Mouse (Mus musculus): ENCODE measurements around the gene Adamts6. TPM values are rescaled to one million over a fixed set of nuclear protein-coding genes. Genes with fewer than 3 reads are reported as not detected.

The Adamts6 gene
- polyA plus RNA-seq, 1 experiment = 1.7 TPM

DNA sequence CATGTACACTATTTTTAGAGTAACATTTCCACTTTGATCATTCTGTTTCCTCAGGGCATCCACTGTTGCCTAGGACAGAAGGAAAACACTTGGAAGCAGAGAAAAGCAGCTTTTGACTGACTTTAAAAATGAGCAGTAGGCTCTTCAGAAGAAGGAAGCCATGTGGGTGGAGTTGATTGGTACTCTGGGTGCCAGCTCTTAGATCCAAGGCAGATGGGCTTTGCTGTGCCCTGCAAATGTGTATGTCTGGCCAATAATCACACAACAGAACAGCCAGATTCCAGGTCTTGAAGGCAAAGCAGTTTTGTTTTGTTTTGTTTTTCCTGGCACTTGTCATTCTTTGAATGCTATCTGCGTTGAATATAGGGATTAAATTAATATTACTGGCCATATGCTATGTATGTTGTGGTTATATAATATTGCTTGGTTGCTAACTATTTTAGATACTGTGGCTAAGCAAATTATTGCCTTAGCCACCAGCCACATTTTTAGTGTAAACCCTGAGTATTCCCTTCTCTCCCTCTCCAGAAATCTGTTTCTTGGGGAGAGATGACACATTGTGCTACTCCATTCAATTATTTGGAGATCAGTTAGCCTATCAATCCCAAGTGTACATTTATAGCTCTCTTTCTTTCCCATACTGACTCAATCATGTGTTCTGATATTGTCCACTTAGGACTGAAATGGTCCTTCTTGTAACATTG lies 165.8 kb downstream of the Adamts6 start:
- Histone ChIP-seq H3K27me3 (replicated peaks; ENCODE audit: control insufficient read depth, insufficient read depth, low read length) (no peaks in the 10 kb centered on the region), H3K36me3 (ENCODE audit: control insufficient read depth, insufficient read depth, low read length) (no peaks in the 10 kb centered on the region), H3K27ac (ENCODE audit: insufficient read depth, low read depth, low read length) (no peak overlapping the region), H3K4me1 (ENCODE audit: control insufficient read depth, insufficient read depth, low read length) (no peaks in the 10 kb centered on the region), H3K4me3 (ENCODE audit: insufficient read depth, low read depth, low read length) (no peak overlapping the region)
- TF ChIP-seq POLR2A (IDR thresholded peaks at IDR 0.05; ENCODE audit: low read depth, low read length) = no peak
- TF ChIP-seq CTCF (conservative IDR thresholded peaks at IDR 0.05; ENCODE audit: insufficient read depth, insufficient read length, low read depth, low read length) = no peak
- 90% methylated on average over 1 of the region's 1 CpGs for WGBS
- no peak for DNase-seq

DNA sequence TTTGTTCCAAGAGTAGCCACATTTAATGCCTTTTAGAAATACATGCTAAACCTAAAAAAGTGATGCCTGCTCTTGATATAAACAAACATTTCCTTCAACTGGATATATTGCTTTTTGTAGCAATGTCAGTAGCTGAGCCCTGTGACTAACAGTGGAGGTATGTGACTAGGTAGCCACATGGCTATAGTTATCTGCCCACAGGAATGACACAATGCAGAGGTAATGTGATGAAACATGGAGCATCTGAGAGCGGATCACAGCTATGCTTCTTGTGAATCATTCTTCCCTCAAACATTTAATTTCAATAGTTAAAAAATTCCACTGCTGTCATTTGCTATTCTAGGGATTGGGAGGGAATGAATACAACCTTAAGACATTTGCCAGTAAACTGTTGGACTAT lies 172.7 kb downstream of the Adamts6 start:
- no peaks in the 10 kb centered on the region for H3K36me3 ChIP-seq (ENCODE audit: control insufficient read depth, insufficient read depth, low read length)
- no peaks in the 10 kb centered on the region for H3K27me3 ChIP-seq (replicated peaks; ENCODE audit: control insufficient read depth, insufficient read depth, low read length)
- no peak overlapping the region for H3K27ac ChIP-seq (ENCODE audit: insufficient read depth, low read depth, low read length)
- H3K4me1 ChIP-seq (ENCODE audit: control insufficient read depth, insufficient read depth, low read length) = no peaks in the 10 kb centered on the region
- 98% methylated on average over 1 of the region's 1 CpGs for WGBS
- no peak for DNase-seq
- TF ChIP-seq POLR2A (IDR thresholded peaks at IDR 0.05; ENCODE audit: low read depth, low read length) = no peak
- TF ChIP-seq CTCF (conservative IDR thresholded peaks at IDR 0.05; ENCODE audit: insufficient read depth, insufficient read length, low read depth, low read length) = no peak
- H3K4me3 ChIP-seq (ENCODE audit: insufficient read depth, low read depth, low read length) = no peak overlapping the region

DNA sequence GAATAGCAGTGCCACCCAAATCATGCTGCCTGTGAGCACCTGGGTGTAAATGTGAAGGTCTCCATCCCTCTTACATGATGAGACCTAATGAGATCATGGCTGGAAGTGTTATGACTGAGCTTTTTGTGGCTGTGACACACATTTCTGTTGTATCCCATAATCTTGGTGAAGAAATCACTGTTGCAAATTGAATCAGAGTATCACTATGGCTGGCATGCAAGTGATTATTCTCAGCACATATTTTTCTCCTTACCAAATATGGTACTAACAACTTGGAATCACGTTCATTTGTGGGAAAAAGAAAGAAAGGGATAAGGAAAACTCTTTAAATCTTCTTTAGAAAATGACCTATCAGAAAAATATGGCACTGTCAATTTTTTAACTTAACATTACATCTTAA lies 180.4 kb downstream of the Adamts6 start:
- no peaks in the 10 kb centered on the region for H3K27me3 ChIP-seq (replicated peaks; ENCODE audit: control insufficient read depth, insufficient read depth, low read length)
- 55% methylated on average over 1 of the region's 1 CpGs for WGBS
- H3K4me3 ChIP-seq (ENCODE audit: insufficient read depth, low read depth, low read length) = no peak overlapping the region
- no peak overlapping the region for H3K27ac ChIP-seq (ENCODE audit: insufficient read depth, low read depth, low read length)
- H3K36me3 ChIP-seq (ENCODE audit: control insufficient read depth, insufficient read depth, low read length) = no peaks in the 10 kb centered on the region
- H3K4me1 ChIP-seq (ENCODE audit: control insufficient read depth, insufficient read depth, low read length) = no peaks in the 10 kb centered on the region
- TF ChIP-seq CTCF (conservative IDR thresholded peaks at IDR 0.05; ENCODE audit: insufficient read depth, insufficient read length, low read depth, low read length) = no peak
- DNase-seq = no peak

DNA sequence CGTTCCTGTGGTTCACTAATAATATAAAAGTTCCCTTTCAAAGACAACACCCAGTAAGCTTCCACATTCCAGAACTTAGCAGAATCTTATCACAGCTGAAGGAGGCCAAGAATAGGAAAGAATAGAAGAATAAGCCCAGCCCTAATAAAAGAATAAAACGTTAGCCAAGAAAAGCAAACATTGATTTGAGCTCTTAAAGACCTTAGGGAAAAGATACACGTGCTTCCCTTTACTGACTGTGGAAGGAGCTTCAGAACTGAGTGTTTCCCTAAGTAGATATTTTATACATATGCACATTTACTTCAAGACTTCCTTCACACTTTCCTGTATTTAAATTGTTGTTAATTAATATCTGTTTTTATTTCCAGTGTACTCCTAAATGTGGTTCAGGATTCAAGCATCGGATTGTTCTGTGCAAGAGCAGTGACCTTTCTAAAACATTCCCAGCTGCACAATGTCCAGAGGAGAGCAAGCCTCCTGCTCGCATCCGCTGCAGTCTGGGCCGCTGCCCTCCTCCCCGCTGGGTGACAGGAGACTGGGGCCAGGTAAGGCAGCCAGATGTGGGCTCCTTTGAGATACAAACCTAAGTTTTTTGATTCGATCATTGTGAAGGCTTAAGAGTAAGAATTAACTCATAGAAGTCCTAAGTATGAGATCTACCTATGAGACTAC lies 188.8 kb downstream of the Adamts6 start:
- no peaks in the 10 kb centered on the region for H3K27me3 ChIP-seq (replicated peaks; ENCODE audit: control insufficient read depth, insufficient read depth, low read length)
- H3K36me3 ChIP-seq (ENCODE audit: control insufficient read depth, insufficient read depth, low read length) = no peaks in the 10 kb centered on the region
- no peak for DNase-seq
- TF ChIP-seq CTCF (conservative IDR thresholded peaks at IDR 0.05; ENCODE audit: insufficient read depth, insufficient read length, low read depth, low read length) (no peak), POLR2A (IDR thresholded peaks at IDR 0.05; ENCODE audit: low read depth, low read length) (no peak)
- H3K27ac ChIP-seq (ENCODE audit: insufficient read depth, low read depth, low read length) = no peak overlapping the region
- no peak overlapping the region for H3K4me3 ChIP-seq (ENCODE audit: insufficient read depth, low read depth, low read length)
- no peaks in the 10 kb centered on the region for H3K4me1 ChIP-seq (ENCODE audit: control insufficient read depth, insufficient read depth, low read length)
- WGBS = 76% methylated on average over 9 of the region's 9 CpGs

DNA sequence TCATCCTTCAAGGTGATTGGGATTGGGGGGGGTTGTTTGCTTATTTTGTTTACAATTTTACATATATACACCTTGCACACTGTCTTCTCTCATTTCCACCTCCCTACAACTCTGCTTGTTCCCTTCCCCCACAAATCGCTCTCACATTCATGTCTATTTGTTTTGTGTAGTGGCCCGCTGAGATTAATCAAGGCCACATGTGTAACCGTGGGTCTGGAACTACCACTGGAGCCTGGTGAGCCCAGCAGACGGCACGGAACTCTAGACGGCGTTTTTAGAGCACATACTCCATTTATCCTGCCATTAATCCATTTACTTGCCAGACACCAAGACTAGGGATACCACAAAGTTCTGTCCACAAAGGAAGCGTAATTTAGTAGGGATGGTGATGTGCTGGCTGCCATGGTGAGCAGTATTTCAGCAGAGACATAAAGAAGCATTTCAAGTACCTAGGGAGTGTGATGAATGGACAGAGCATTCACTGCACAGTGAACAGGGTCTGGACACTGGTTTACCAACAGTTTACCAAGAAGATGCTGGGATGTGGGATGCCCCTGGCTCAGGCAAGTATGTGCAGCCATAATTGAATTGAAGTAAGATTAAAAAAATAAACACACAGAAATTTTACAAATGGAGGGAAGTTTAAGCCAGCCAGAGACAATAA lies 194.9 kb downstream of the Adamts6 start:
- 80% methylated on average over 8 of the region's 8 CpGs for WGBS
- H3K36me3 ChIP-seq (ENCODE audit: control insufficient read depth, insufficient read depth, low read length) = peaks cover 2% of the 10 kb centered on the region; the same call in 1 of the 2 replicates
- no peak overlapping the region for H3K27ac ChIP-seq (ENCODE audit: insufficient read depth, low read depth, low read length)
- no peak for DNase-seq
- H3K4me1 ChIP-seq (ENCODE audit: control insufficient read depth, insufficient read depth, low read length) = no peaks in the 10 kb centered on the region
- no peaks in the 10 kb centered on the region for H3K27me3 ChIP-seq (replicated peaks; ENCODE audit: control insufficient read depth, insufficient read depth, low read length)
- no peak overlapping the region for H3K4me3 ChIP-seq (ENCODE audit: insufficient read depth, low read depth, low read length)
- TF ChIP-seq POLR2A (IDR thresholded peaks at IDR 0.05; ENCODE audit: low read depth, low read length) = no peak
- TF ChIP-seq CTCF (conservative IDR thresholded peaks at IDR 0.05; ENCODE audit: insufficient read depth, insufficient read length, low read depth, low read length) = no peak

DNA sequence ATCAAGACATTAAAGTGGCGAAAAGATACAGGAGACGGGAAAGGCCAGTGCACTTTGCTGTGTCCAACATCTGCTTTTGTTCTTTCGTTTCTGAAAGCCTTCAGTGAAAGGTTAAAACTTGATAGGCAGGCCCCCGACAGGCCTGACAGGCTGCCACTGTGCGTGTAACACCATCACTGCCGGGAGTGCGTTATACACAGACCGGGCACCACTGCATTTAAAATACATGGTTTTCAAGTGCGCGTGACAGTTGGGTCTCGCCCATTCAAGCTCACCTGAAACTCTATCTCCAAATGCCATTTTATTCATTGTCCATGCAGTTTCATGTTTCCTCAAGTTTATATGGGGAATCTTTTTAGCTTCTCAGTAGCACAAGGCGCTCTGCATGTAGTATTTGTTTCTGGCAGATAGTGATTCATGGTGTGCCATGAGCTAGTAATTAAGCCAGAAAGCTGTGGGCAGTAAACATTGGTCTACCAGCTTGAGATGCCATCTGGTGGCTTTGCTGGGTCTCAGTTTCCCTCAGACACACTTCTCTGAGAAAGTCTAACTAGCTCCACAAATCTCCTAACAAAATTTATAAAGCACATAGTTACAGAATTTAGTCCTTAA lies 195.6 kb downstream of the Adamts6 start:
- Histone ChIP-seq H3K4me3 (ENCODE audit: insufficient read depth, low read depth, low read length) (no peak overlapping the region), H3K27ac (ENCODE audit: insufficient read depth, low read depth, low read length) (no peak overlapping the region), H3K27me3 (replicated peaks; ENCODE audit: control insufficient read depth, insufficient read depth, low read length) (no peaks in the 10 kb centered on the region), H3K36me3 (ENCODE audit: control insufficient read depth, insufficient read depth, low read length) (peaks cover 2% of the 10 kb centered on the region; the same call in 1 of the 2 replicates), H3K4me1 (ENCODE audit: control insufficient read depth, insufficient read depth, low read length) (no peaks in the 10 kb centered on the region)
- 78% methylated on average over 12 of the region's 12 CpGs for WGBS
- no peak for TF ChIP-seq POLR2A (IDR thresholded peaks at IDR 0.05; ENCODE audit: low read depth, low read length)
- TF ChIP-seq CTCF (conservative IDR thresholded peaks at IDR 0.05; ENCODE audit: insufficient read depth, insufficient read length, low read depth, low read length) = no peak
- DNase-seq = no peak

Data from kidney, adult 2 months (tissue).